ENCODE assay signal across 10 mouse cellular contexts in genomic region chr11:8859868-8860267, GRCm38 (mm10).
DNase-seq lines count a peak whose midpoint lies in the region; ATAC-seq and TF ChIP-seq lines count a peak whose summit lies in the region.
"Had no signal": no experiment of that assay in that cellular context is flagged by ENCODE, and none has a peak within 500 bp of the region (broad histone marks: within the 10 kb centered on the region; RNA-seq: fewer than 3 reads in every experiment).

No protein-coding gene starts in this region.

- ATAC-seq in heart, embryonic 12.5 days (ENCODE audit: insufficient number of reproducible peaks, low FRiP score), result no peak
- no peak for ATAC-seq in hindbrain, postnatal 0 days
- no peak for ATAC-seq in limb, embryonic 11.5 days (ENCODE audit: insufficient number of reproducible peaks, low FRiP score, low TSS enrichment, low read depth)

- no peaks in the 10 kb centered on the region for H3K27me3 ChIP-seq in heart, embryonic 12.5 days (replicated peaks)
- no peaks in the 10 kb centered on the region for H3K27me3 ChIP-seq in hindbrain, postnatal 0 days (ENCODE audit: insufficient read depth, low read length)
- H3K27me3 ChIP-seq in limb, embryonic 11.5 days (ENCODE audit: control insufficient read depth, insufficient read depth, low read length), result no peaks in the 10 kb centered on the region
- H3K27me3 ChIP-seq: embryonic facial prominence, embryonic 12.5 days had no signal

- peak; percentile 63 to 91 for DNase-seq in heart, adult 18-20 months
- DNase-seq in WW6 (ENCODE audit: low read depth, low spot score), result peak; percentile 53
- peak; percentile 62 for DNase-seq in embryo, embryonic 11.5 days (ENCODE audit: low read depth, low spot score)
- DNase-seq in hindbrain, postnatal 0 days (ENCODE audit: low spot score), result peak; percentile 78
- peak; percentile 90 for DNase-seq in limb, embryonic 11.5 days (ENCODE audit: low spot score)
- peak; percentile 67 for DNase-seq in ovary, postnatal 36 days (ENCODE audit: low spot score)
- DNase-seq in thymus, postnatal 25 days, result peak; percentile 70

- no peak overlapping the region for H3K27ac ChIP-seq in heart, embryonic 12.5 days (ENCODE audit: poor library complexity, severe bottlenecking)
- H3K27ac ChIP-seq in hindbrain, postnatal 0 days, result no peak overlapping the region
- no peak overlapping the region for H3K27ac ChIP-seq in limb, embryonic 11.5 days (replicated peaks; ENCODE audit: low read depth, low read length)
- H3K27ac ChIP-seq: embryonic facial prominence, embryonic 12.5 days had no signal

- no peak overlapping the region for H3K9ac ChIP-seq in heart, embryonic 12.5 days
- H3K9ac ChIP-seq in hindbrain, postnatal 0 days (replicated peaks; ENCODE audit: low read length), result no peak overlapping the region
- H3K9ac ChIP-seq in limb, embryonic 11.5 days (ENCODE audit: low read length), result no peak overlapping the region
- H3K9ac ChIP-seq: embryonic facial prominence, embryonic 12.5 days had no signal

- peak; percentile 64 for TF ChIP-seq CTCF in hindbrain, postnatal 0 days (IDR thresholded peaks at IDR 0.05; ENCODE audit: low read depth)

- WGBS in heart, embryonic 12.5 days, result 18% methylated on average over 5 of the region's 5 CpGs
- 32% methylated on average over 5 of the region's 5 CpGs for WGBS in hindbrain, postnatal 0 days
- WGBS in limb, embryonic 11.5 days, result 25% methylated on average over 5 of the region's 5 CpGs

- H3K4me3 ChIP-seq in heart, embryonic 12.5 days, result no peak overlapping the region
- H3K4me3 ChIP-seq in hindbrain, postnatal 0 days (ENCODE audit: low read length), result no peak overlapping the region
- no peak overlapping the region for H3K4me3 ChIP-seq in limb, embryonic 11.5 days (ENCODE audit: low read depth, low read length)
- H3K4me3 ChIP-seq: embryonic facial prominence, embryonic 12.5 days; myocyte had no signal

- no peak overlapping the region for H3K4me2 ChIP-seq in heart, embryonic 12.5 days
- H3K4me2 ChIP-seq in hindbrain, postnatal 0 days (ENCODE audit: low read depth, low read length), result no peak overlapping the region
- H3K4me2 ChIP-seq in limb, embryonic 11.5 days (ENCODE audit: low read depth, severe bottlenecking), result no peak overlapping the region
- H3K4me2 ChIP-seq: embryonic facial prominence, embryonic 12.5 days had no signal

- H3K9me3 ChIP-seq in heart, embryonic 12.5 days (replicated peaks), result no peaks in the 10 kb centered on the region
- H3K9me3 ChIP-seq in hindbrain, postnatal 0 days (ENCODE audit: low read length), result no peaks in the 10 kb centered on the region
- H3K9me3 ChIP-seq in limb, embryonic 11.5 days (ENCODE audit: control insufficient read depth, low read length), result no peaks in the 10 kb centered on the region
- H3K9me3 ChIP-seq: embryonic facial prominence, embryonic 12.5 days had no signal

- no peaks in the 10 kb centered on the region for H3K4me1 ChIP-seq in heart, embryonic 12.5 days (replicated peaks)
- H3K4me1 ChIP-seq in hindbrain, postnatal 0 days (ENCODE audit: insufficient read depth, low read length), result no peaks in the 10 kb centered on the region
- no peaks in the 10 kb centered on the region for H3K4me1 ChIP-seq in limb, embryonic 11.5 days (ENCODE audit: control insufficient read depth, insufficient read depth, low read length)
- H3K4me1 ChIP-seq: embryonic facial prominence, embryonic 12.5 days had no signal

- H3K36me3 ChIP-seq in heart, embryonic 12.5 days, result no peaks in the 10 kb centered on the region
- no peaks in the 10 kb centered on the region for H3K36me3 ChIP-seq in hindbrain, postnatal 0 days (ENCODE audit: insufficient read depth, low read length)
- H3K36me3 ChIP-seq in limb, embryonic 11.5 days (ENCODE audit: control insufficient read depth, insufficient read depth, low read length), result no peaks in the 10 kb centered on the region
- H3K36me3 ChIP-seq: embryonic facial prominence, embryonic 12.5 days had no signal
